ENCODE assay signal across 13 mouse cellular contexts in genomic region chr17:34124649-34125048, GRCm38 (mm10). TPM values are rescaled to one million over a fixed set of nuclear protein-coding genes. Genes with fewer than 3 reads are reported as not detected.
A peak's percentile ranks its signal among the peaks of the same experiment; 100 is the strongest.
DNase-seq lines count a peak whose midpoint lies in the region; ATAC-seq and TF ChIP-seq lines count a peak whose summit lies in the region.
"Had no signal": no experiment of that assay in that cellular context is flagged by ENCODE, and none has a peak within 500 bp of the region (broad histone marks: within the 10 kb centered on the region; RNA-seq: fewer than 3 reads in every experiment).

No protein-coding gene starts in this region.

- ATAC-seq in hindbrain, embryonic 16.5 days = no peak
- ATAC-seq in liver, embryonic 16.5 days (ENCODE audit: low read depth) = no peak
- ATAC-seq in erythroid progenitor cell, adult 5-6 weeks (replicated peaks; ENCODE audit: low FRiP score, poor library complexity, severe bottlenecking) = no peak
- ATAC-seq: Patski had no signal

- H3K79me2 ChIP-seq in CH12.LX (replicated peaks; ENCODE audit: control insufficient read depth, extremely low read depth, insufficient read depth, poor library complexity, severe bottlenecking) = peaks cover 12% of the 10 kb centered on the region

- no peak overlapping the region for H3K9ac ChIP-seq in hindbrain, embryonic 16.5 days (ENCODE audit: low read depth, low read length)
- H3K9ac ChIP-seq in CH12.LX (ENCODE audit: insufficient read depth, low read depth) = no peak overlapping the region
- no peak overlapping the region for H3K9ac ChIP-seq in liver, embryonic 16.5 days (ENCODE audit: low read depth, low read length)

- dilution Hi-C loops in CH12.LX (cut with MboI; ENCODE audit: extremely low pct_ligation_motif_present, extremely low pct_unique_long_range_greater_than_20kb, low sequenced_read_pairs) = no loop called here

- TF ChIP-seq CTCF in CH12.LX (conservative IDR thresholded peaks at IDR 0.05 in 1 of 2, IDR thresholded peaks at IDR 0.05 in 1 of 2; ENCODE audit: low read depth in 2 of 2, low read length in 2 of 2) = no peak

- in situ Hi-C loops in CH12.LX (cut with MboI; ENCODE audit: low pct_ligation_motif_present, low pct_unique_long_range_greater_than_20kb, low sequenced_read_pairs) = loop anchor here (5.0 kb wide), 2 partner anchors 32 to 38 kb away; partner anchors contain the start of gene H2-Oa

- peaks cover 21% of the 10 kb centered on the region for H3K4me1 ChIP-seq in hindbrain, embryonic 16.5 days (ENCODE audit: control insufficient read depth, insufficient read depth, low read depth, low read length)
- peaks cover 41% of the 10 kb centered on the region for H3K4me1 ChIP-seq in hindbrain, embryonic 10.5 days (replicated peaks)
- H3K4me1 ChIP-seq in CH12.LX (ENCODE audit: control insufficient read depth in 1 of 2, insufficient read depth in 2 of 2) = peaks cover 11 to 51% of the 10 kb centered on the region in 2 experiments
- H3K4me1 ChIP-seq in embryonic facial prominence, embryonic 10.5 days = peaks cover 47% of the 10 kb centered on the region
- H3K4me1 ChIP-seq in liver, embryonic 16.5 days (ENCODE audit: control insufficient read depth, low read depth, low read length) = peaks cover 53% of the 10 kb centered on the region

- no peak for TF ChIP-seq EP300 in CH12.LX (IDR thresholded peaks at IDR 0.05; ENCODE audit: low read length)

- no peak overlapping the region for H3K4me3 ChIP-seq in hindbrain, embryonic 16.5 days (ENCODE audit: low read length)
- no peak overlapping the region for H3K4me3 ChIP-seq in hindbrain, embryonic 10.5 days
- H3K4me3 ChIP-seq in CH12.LX (replicated peaks in 1 of 3; ENCODE audit: low read depth in 2 of 3, low read length in 2 of 3, poor library complexity in 1 of 3) = peak overlapping the region in 1 of 3 experiments; percentile 31
- H3K4me3 ChIP-seq in embryonic facial prominence, embryonic 10.5 days = peak overlapping the region; percentile 26; the same call in 1 of the 2 replicates
- no peak overlapping the region for H3K4me3 ChIP-seq in liver, embryonic 16.5 days (ENCODE audit: low read depth, low read length)

- no peak for DNase-seq in hindbrain, embryonic 10.5 days (ENCODE audit: low spot score)
- no peak for DNase-seq in CH12.LX (ENCODE audit: extremely low read depth)
- DNase-seq in embryonic facial prominence, embryonic 10.5 days (ENCODE audit: low spot score) = no peak
- DNase-seq in frontal cortex, postnatal 10 days (ENCODE audit: low spot score in 2 of 2) = no peak
- DNase-seq: gastrocnemius, postnatal 36 days; kidney, adult 8-10 months; left cerebral cortex, postnatal 4 days; right cerebral cortex, postnatal 4 days; thymus, postnatal 4 days had no signal

- H3K4me2 ChIP-seq in hindbrain, embryonic 16.5 days (ENCODE audit: low read length) = peak overlapping the region; percentile 5; the same call in 1 of the 2 replicates
- no peak overlapping the region for H3K4me2 ChIP-seq in CH12.LX (ENCODE audit: insufficient read depth, low read depth, poor library complexity, severe bottlenecking)
- peak overlapping the region; percentile 11; the same call in 1 of the 2 replicates for H3K4me2 ChIP-seq in liver, embryonic 16.5 days (ENCODE audit: low read depth, low read length)

- no peak for TF ChIP-seq RAD21 in CH12.LX (IDR thresholded peaks at IDR 0.05; ENCODE audit: low read depth, low read length)

- no peaks in the 10 kb centered on the region for H3K27me3 ChIP-seq in hindbrain, embryonic 16.5 days (replicated peaks; ENCODE audit: control insufficient read depth, insufficient read depth, low read length)
- peaks cover 17% of the 10 kb centered on the region for H3K27me3 ChIP-seq in hindbrain, embryonic 10.5 days (ENCODE audit: insufficient read depth, poor library complexity, severe bottlenecking)
- H3K27me3 ChIP-seq in CH12.LX (replicated peaks) = no peaks in the 10 kb centered on the region
- H3K27me3 ChIP-seq in embryonic facial prominence, embryonic 10.5 days (replicated peaks; ENCODE audit: low read depth, poor library complexity, severe bottlenecking) = peaks cover 24% of the 10 kb centered on the region
- peaks cover 12% of the 10 kb centered on the region for H3K27me3 ChIP-seq in liver, embryonic 16.5 days (ENCODE audit: control insufficient read depth, insufficient read depth, low read depth, low read length)
- H3K27me3 ChIP-seq: Patski had no signal

- 87% methylated on average over 6 of the region's 6 CpGs for WGBS in hindbrain, embryonic 16.5 days
- 85% methylated on average over 6 of the region's 6 CpGs for WGBS in hindbrain, embryonic 10.5 days
- WGBS in embryonic facial prominence, embryonic 10.5 days = 83% methylated on average over 6 of the region's 6 CpGs
- WGBS in liver, embryonic 16.5 days (ENCODE audit: insufficient replicate concordance) = 27% methylated on average over 6 of the region's 6 CpGs

- no peak for TF ChIP-seq POLR2A in CH12.LX (IDR thresholded peaks at IDR 0.05; ENCODE audit: low read depth, low read length)

- no peaks in the 10 kb centered on the region for H3K9me3 ChIP-seq in hindbrain, embryonic 16.5 days (ENCODE audit: control insufficient read depth, low read length)
- H3K9me3 ChIP-seq in hindbrain, embryonic 10.5 days = no peaks in the 10 kb centered on the region
- H3K9me3 ChIP-seq in CH12.LX (replicated peaks; ENCODE audit: low read length) = no peaks in the 10 kb centered on the region
- no peaks in the 10 kb centered on the region for H3K9me3 ChIP-seq in embryonic facial prominence, embryonic 10.5 days
- H3K9me3 ChIP-seq in liver, embryonic 16.5 days (replicated peaks; ENCODE audit: control insufficient read depth, low read length) = no peaks in the 10 kb centered on the region

- no peaks in the 10 kb centered on the region for H3K36me3 ChIP-seq in hindbrain, embryonic 16.5 days (ENCODE audit: control insufficient read depth, insufficient read depth, low read length)
- H3K36me3 ChIP-seq in hindbrain, embryonic 10.5 days = peaks cover 8% of the 10 kb centered on the region; the same call in 1 of the 2 replicates
- H3K36me3 ChIP-seq in CH12.LX (replicated peaks in 1 of 2; ENCODE audit: control insufficient read depth in 1 of 2, insufficient read depth in 1 of 2, low read length in 1 of 2) = peaks cover 0 to 21% of the 10 kb centered on the region in 2 experiments
- H3K36me3 ChIP-seq in embryonic facial prominence, embryonic 10.5 days (replicated peaks) = peaks cover 13% of the 10 kb centered on the region; the same call in 1 of the 2 replicates
- H3K36me3 ChIP-seq in liver, embryonic 16.5 days (ENCODE audit: control insufficient read depth, insufficient read depth) = no peaks in the 10 kb centered on the region

- H3K27ac ChIP-seq in hindbrain, embryonic 16.5 days (ENCODE audit: low read depth, low read length) = no peak overlapping the region
- H3K27ac ChIP-seq in hindbrain, embryonic 10.5 days = no peak overlapping the region
- H3K27ac ChIP-seq in CH12.LX (ENCODE audit: insufficient read depth, low read depth) = no peak overlapping the region
- no peak overlapping the region for H3K27ac ChIP-seq in embryonic facial prominence, embryonic 10.5 days (replicated peaks)
- peak overlapping the region; percentile 39 for H3K27ac ChIP-seq in liver, embryonic 16.5 days (ENCODE audit: low read length)

RNA-seq across cellular contexts. Expression of gene Brd2, which starts 2.2 kb away (rescaled TPM):
- 98.5 and 123 TPM in 2 replicates for polyA plus RNA-seq in hindbrain, embryonic 16.5 days (2015; fragmentation: Nextera tagmentation; extraction: Ambion mirVana)
- polyA plus RNA-seq in hindbrain, embryonic 10.5 days (2016; fragmentation: Nextera tagmentation; extraction: Ambion mirVana) = 131 and 135 TPM in 2 replicates
- total RNA-seq in CH12.LX (2012; rRNA removed) (101 and 125 TPM in 2 replicates), CH12.LX (2014; rRNA removed) (137 and 141 TPM in 2 replicates)
- 247 and 252 TPM in 2 replicates for polyA plus RNA-seq in CH12.LX (2012; ENCODE audit: insufficient read length, low read depth)
- 141 and 144 TPM in 2 replicates for polyA plus RNA-seq in embryonic facial prominence, embryonic 10.5 days (2016; fragmentation: Nextera tagmentation; extraction: Ambion mirVana)
- 32.0 and 35.8 TPM in 2 replicates for polyA plus RNA-seq in liver, embryonic 16.5 days (2015; fragmentation: Nextera tagmentation; extraction: Ambion mirVana)
- total RNA-seq in erythroid progenitor cell, adult 5-6 weeks (2015; ENCODE audit: low replicate concordance) = 199 and 208 TPM in 2 replicates
- total RNA-seq in erythroid progenitor cell, adult 5-6 weeks (2017; ENCODE audit: low replicate concordance) = 191 and 208 TPM in 2 replicates

RNA-seq across cellular contexts. Expression of gene H2-DMa, which starts 5.3 kb away (rescaled TPM):
- polyA plus RNA-seq in hindbrain, embryonic 16.5 days (2015; fragmentation: Nextera tagmentation; extraction: Ambion mirVana) = 20.5 and 20.9 TPM in 2 replicates
- polyA plus RNA-seq in hindbrain, embryonic 10.5 days (2016; fragmentation: Nextera tagmentation; extraction: Ambion mirVana) = 5.8 and 7.7 TPM in 2 replicates
- total RNA-seq in CH12.LX (2012; rRNA removed) = 67.7 and 77.4 TPM in 2 replicates
- total RNA-seq in CH12.LX (2014; rRNA removed) = 114 and 119 TPM in 2 replicates
- 82.5 and 112 TPM in 2 replicates for polyA plus RNA-seq in CH12.LX (2012; ENCODE audit: insufficient read length, low read depth)
- polyA plus RNA-seq in embryonic facial prominence, embryonic 10.5 days (2016; fragmentation: Nextera tagmentation; extraction: Ambion mirVana) = 4.2 and 4.8 TPM in 2 replicates
- 5.3 and 5.5 TPM in 2 replicates for polyA plus RNA-seq in liver, embryonic 16.5 days (2015; fragmentation: Nextera tagmentation; extraction: Ambion mirVana)
- total RNA-seq in erythroid progenitor cell, adult 5-6 weeks (2015; ENCODE audit: low replicate concordance) = 14.4 and 17.2 TPM in 2 replicates
- total RNA-seq in erythroid progenitor cell, adult 5-6 weeks (2017; ENCODE audit: low replicate concordance) = 12.3 and 20.4 TPM in 2 replicates

RNA-seq across cellular contexts. Expression of gene H2-DMb2, which starts 18.5 kb away (rescaled TPM):
- 0.25 and 0.28 TPM in 2 replicates for polyA plus RNA-seq in hindbrain, embryonic 16.5 days (2015; fragmentation: Nextera tagmentation; extraction: Ambion mirVana)
- 0.11 and 0.24 TPM in 2 replicates for polyA plus RNA-seq in hindbrain, embryonic 10.5 days (2016; fragmentation: Nextera tagmentation; extraction: Ambion mirVana)
- total RNA-seq in CH12.LX (2012; rRNA removed) (107 and 135 TPM in 2 replicates), CH12.LX (2014; rRNA removed) (173 and 199 TPM in 2 replicates)
- 161 and 175 TPM in 2 replicates for polyA plus RNA-seq in CH12.LX (2012; ENCODE audit: insufficient read length, low read depth)
- 0.17 and 0.28 TPM in 2 replicates for polyA plus RNA-seq in embryonic facial prominence, embryonic 10.5 days (2016; fragmentation: Nextera tagmentation; extraction: Ambion mirVana)
- 0.74 and 1.0 TPM in 2 replicates for polyA plus RNA-seq in liver, embryonic 16.5 days (2015; fragmentation: Nextera tagmentation; extraction: Ambion mirVana)
- total RNA-seq in erythroid progenitor cell, adult 5-6 weeks (2015; ENCODE audit: low replicate concordance) = 3.2 and 4.6 TPM in 2 replicates
- total RNA-seq in erythroid progenitor cell, adult 5-6 weeks (2017; ENCODE audit: low replicate concordance) = 2.0 and 2.8 TPM in 2 replicates

RNA-seq across cellular contexts. Expression of gene H2-DMb1, which starts 28.2 kb away (rescaled TPM):
- 0.68 and 1.5 TPM in 2 replicates for polyA plus RNA-seq in hindbrain, embryonic 16.5 days (2015; fragmentation: Nextera tagmentation; extraction: Ambion mirVana)
- polyA plus RNA-seq in hindbrain, embryonic 10.5 days (2016; fragmentation: Nextera tagmentation; extraction: Ambion mirVana) = 0.30 and 0.98 TPM in 2 replicates
- total RNA-seq in CH12.LX (2012; rRNA removed) = 60.7 and 67.0 TPM in 2 replicates
- 77.4 and 102 TPM in 2 replicates for total RNA-seq in CH12.LX (2014; rRNA removed)
- polyA plus RNA-seq in CH12.LX (2012; ENCODE audit: insufficient read length, low read depth) = 147 and 149 TPM in 2 replicates
- 0.52 and 0.55 TPM in 2 replicates for polyA plus RNA-seq in embryonic facial prominence, embryonic 10.5 days (2016; fragmentation: Nextera tagmentation; extraction: Ambion mirVana)
- 1.3 and 1.5 TPM in 2 replicates for polyA plus RNA-seq in liver, embryonic 16.5 days (2015; fragmentation: Nextera tagmentation; extraction: Ambion mirVana)
- 18.0 and 34.8 TPM in 2 replicates for total RNA-seq in erythroid progenitor cell, adult 5-6 weeks (2015; ENCODE audit: low replicate concordance)
- 3.9 and 23.1 TPM in 2 replicates for total RNA-seq in erythroid progenitor cell, adult 5-6 weeks (2017; ENCODE audit: low replicate concordance)

RNA-seq across cellular contexts. Expression of gene H2-Oa, which starts 32.5 kb away (rescaled TPM):
- polyA plus RNA-seq in hindbrain, embryonic 16.5 days (2015; fragmentation: Nextera tagmentation; extraction: Ambion mirVana) = 0.14 TPM in 1 of 2 replicates, not detected in the other
- 0.80 and 0.82 TPM in 2 replicates for polyA plus RNA-seq in hindbrain, embryonic 10.5 days (2016; fragmentation: Nextera tagmentation; extraction: Ambion mirVana)
- total RNA-seq in CH12.LX (2012; rRNA removed) (16.1 and 21.5 TPM in 2 replicates), CH12.LX (2014; rRNA removed) (32.8 and 42.7 TPM in 2 replicates)
- 30.5 and 40.4 TPM in 2 replicates for polyA plus RNA-seq in CH12.LX (2012; ENCODE audit: insufficient read length, low read depth)
- polyA plus RNA-seq in embryonic facial prominence, embryonic 10.5 days (2016; fragmentation: Nextera tagmentation; extraction: Ambion mirVana) = 0.31 and 0.69 TPM in 2 replicates
- polyA plus RNA-seq in liver, embryonic 16.5 days (2015; fragmentation: Nextera tagmentation; extraction: Ambion mirVana) = 0.43 and 0.57 TPM in 2 replicates
- not detected in 2 replicates for total RNA-seq in erythroid progenitor cell, adult 5-6 weeks (2015; ENCODE audit: low replicate concordance)
- total RNA-seq in erythroid progenitor cell, adult 5-6 weeks (2017; ENCODE audit: low replicate concordance) = 0.39 and 1.5 TPM in 2 replicates
- total RNA-seq: gastrocnemius, postnatal 36 days; left cerebral cortex, postnatal 4 days had no signal
- polyA plus RNA-seq: Patski had no signal

Comparison
In these comparisons a context has a peak if more than half of its experiments do, and no peak if none do; other contexts are left out.
1. RNA of gene H2-DMb2, which starts 18.5 kb away (polyA plus RNA-seq): 161 to 175 TPM in CH12.LX; 0.74 to 1.0 TPM in liver, embryonic 16.5 days, 0.25 to 0.28 TPM in hindbrain, embryonic 16.5 days, 0.11 to 0.24 TPM in hindbrain, embryonic 10.5 days and 0.17 to 0.28 TPM in embryonic facial prominence, embryonic 10.5 days; every median in the first group is over 10 times any median in the second.